ENCODE assay signal across 14 mouse cellular contexts in the genomic region with DNA sequence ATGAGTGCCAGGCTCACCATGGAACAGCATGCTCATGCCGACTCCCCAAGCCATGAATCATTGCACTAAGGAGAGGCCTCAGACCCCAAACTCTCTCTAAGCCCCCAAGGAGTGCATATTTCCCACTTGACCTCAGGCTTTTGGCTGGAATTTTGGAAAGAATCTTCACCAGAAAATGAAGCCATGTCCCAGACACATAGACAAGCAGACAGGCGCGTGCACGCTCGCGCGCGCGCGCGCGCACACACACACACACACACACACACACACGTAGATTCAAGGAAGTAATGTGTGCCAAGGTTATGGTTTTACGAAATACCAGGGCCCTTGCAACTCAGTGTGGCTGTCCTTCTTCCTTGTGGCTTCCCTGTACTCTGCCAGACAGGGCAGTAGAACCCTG. TPM values are rescaled to one million over a fixed set of nuclear protein-coding genes. Genes with fewer than 3 reads are reported as not detected.
DNase-seq lines count a peak whose midpoint lies in the region; ATAC-seq and TF ChIP-seq lines count a peak whose summit lies in the region.
"Had no signal": no experiment of that assay in that cellular context is flagged by ENCODE, and none has a peak within 500 bp of the region (broad histone marks: within the 10 kb centered on the region; RNA-seq: fewer than 3 reads in every experiment).

No protein-coding gene starts in this region.

- 95% methylated on average over 14 of the region's 14 CpGs for WGBS in heart, embryonic 10.5 days
- 96% methylated on average over 14 of the region's 14 CpGs for WGBS in midbrain, embryonic 11.5 days
- 96% methylated on average over 14 of the region's 14 CpGs for WGBS in midbrain, postnatal 0 days
- 76% methylated on average over 14 of the region's 14 CpGs for WGBS in intestine, embryonic 15.5 days
- 81% methylated on average over 14 of the region's 14 CpGs for WGBS in stomach, embryonic 16.5 days

- H3K4me1 ChIP-seq in heart, embryonic 10.5 days: peaks cover 31% of the 10 kb centered on the region
- H3K4me1 ChIP-seq in midbrain, embryonic 11.5 days (ENCODE audit: control insufficient read depth, insufficient read depth, low read length): no peaks in the 10 kb centered on the region
- H3K4me1 ChIP-seq in midbrain, postnatal 0 days (ENCODE audit: insufficient read depth, low read length): no peaks in the 10 kb centered on the region
- peaks cover 42% of the 10 kb centered on the region for H3K4me1 ChIP-seq in intestine, embryonic 15.5 days (replicated peaks)
- H3K4me1 ChIP-seq in stomach, embryonic 16.5 days (ENCODE audit: control insufficient read depth, insufficient read depth, low read length): peaks cover 53% of the 10 kb centered on the region

- H3K9me3 ChIP-seq in heart, embryonic 10.5 days: no peaks in the 10 kb centered on the region
- H3K9me3 ChIP-seq in midbrain, embryonic 11.5 days (ENCODE audit: control insufficient read depth, low read length): no peaks in the 10 kb centered on the region
- H3K9me3 ChIP-seq in midbrain, postnatal 0 days (ENCODE audit: low read length): no peaks in the 10 kb centered on the region
- H3K9me3 ChIP-seq in intestine, embryonic 15.5 days: no peaks in the 10 kb centered on the region
- no peaks in the 10 kb centered on the region for H3K9me3 ChIP-seq in stomach, embryonic 16.5 days (replicated peaks; ENCODE audit: control insufficient read depth, low read length)

- no peak overlapping the region for H3K27ac ChIP-seq in heart, embryonic 10.5 days
- H3K27ac ChIP-seq in midbrain, embryonic 11.5 days (ENCODE audit: low read depth, low read length): no peak overlapping the region
- H3K27ac ChIP-seq in midbrain, postnatal 0 days (ENCODE audit: low read depth, low read length): no peak overlapping the region
- peak overlapping the region; percentile 60 for H3K27ac ChIP-seq in intestine, embryonic 15.5 days
- peak overlapping the region; percentile 81 for H3K27ac ChIP-seq in stomach, embryonic 16.5 days (ENCODE audit: low read length)
- no peak overlapping the region for H3K27ac ChIP-seq in layer of hippocampus, adult 2 months

- TF ChIP-seq CTCF in midbrain, postnatal 0 days (IDR thresholded peaks at IDR 0.05): no peak
- no peak for TF ChIP-seq CTCF in layer of hippocampus, adult 2 months (conservative IDR thresholded peaks at IDR 0.05)

- H3K9ac ChIP-seq in midbrain, embryonic 11.5 days (ENCODE audit: low read length): no peak overlapping the region
- H3K9ac ChIP-seq in midbrain, postnatal 0 days (replicated peaks; ENCODE audit: low read length, poor library complexity, severe bottlenecking): no peak overlapping the region
- no peak overlapping the region for H3K9ac ChIP-seq in intestine, embryonic 15.5 days
- no peak overlapping the region for H3K9ac ChIP-seq in stomach, embryonic 16.5 days (ENCODE audit: low read length)

- peak; percentile 45 to 50 for DNase-seq in heart, adult 18-20 months
- DNase-seq in heart, embryonic 10.5 days (ENCODE audit: low spot score): no peak
- DNase-seq in midbrain, embryonic 11.5 days (ENCODE audit: low spot score, missing footprints): peak; percentile 28
- no peak for DNase-seq in midbrain, postnatal 0 days (ENCODE audit: low spot score)
- DNase-seq in layer of hippocampus, adult 2 months (ENCODE audit: low spot score in 2 of 2): no peak
- DNase-seq in cerebellum, adult 8-10 months: no peak
- DNase-seq: cerebellum, adult 11 months; left cerebral cortex, postnatal 4 days; midbrain, embryonic 14.5 days; right cerebral cortex, adult 18-20 months; thymus, postnatal 25 days had no signal

- peaks cover 12% of the 10 kb centered on the region for H3K27me3 ChIP-seq in heart, embryonic 10.5 days (ENCODE audit: insufficient read depth, poor library complexity, severe bottlenecking)
- no peaks in the 10 kb centered on the region for H3K27me3 ChIP-seq in midbrain, embryonic 11.5 days (ENCODE audit: control insufficient read depth, insufficient read depth, low read length)
- peaks cover 8% of the 10 kb centered on the region; the same call in 1 of the 2 replicates for H3K27me3 ChIP-seq in midbrain, postnatal 0 days (ENCODE audit: insufficient read depth, low read length)
- H3K27me3 ChIP-seq in intestine, embryonic 15.5 days (replicated peaks): no peaks in the 10 kb centered on the region
- no peaks in the 10 kb centered on the region for H3K27me3 ChIP-seq in stomach, embryonic 16.5 days (ENCODE audit: control insufficient read depth, insufficient read depth, low read length)
- H3K27me3 ChIP-seq: CH12.LX had no signal

- ATAC-seq in midbrain, embryonic 11.5 days (ENCODE audit: low FRiP score): no peak
- ATAC-seq in midbrain, postnatal 0 days (ENCODE audit: low FRiP score): no peak
- no peak for ATAC-seq in intestine, embryonic 15.5 days
- ATAC-seq in stomach, embryonic 16.5 days (ENCODE audit: insufficient read depth, low FRiP score): no peak

- no peak overlapping the region for H3K4me2 ChIP-seq in midbrain, embryonic 11.5 days
- H3K4me2 ChIP-seq in midbrain, postnatal 0 days (ENCODE audit: low read depth, low read length, poor library complexity, severe bottlenecking): no peak overlapping the region
- no peak overlapping the region for H3K4me2 ChIP-seq in intestine, embryonic 15.5 days (replicated peaks)
- no peak overlapping the region for H3K4me2 ChIP-seq in stomach, embryonic 16.5 days (ENCODE audit: low read depth, low read length)

- no peak overlapping the region for H3K4me3 ChIP-seq in heart, embryonic 10.5 days
- H3K4me3 ChIP-seq in midbrain, embryonic 11.5 days (ENCODE audit: low read depth, low read length): no peak overlapping the region
- no peak overlapping the region for H3K4me3 ChIP-seq in midbrain, postnatal 0 days (ENCODE audit: low read depth, low read length)
- H3K4me3 ChIP-seq in intestine, embryonic 15.5 days (replicated peaks): no peak overlapping the region
- H3K4me3 ChIP-seq in stomach, embryonic 16.5 days (replicated peaks; ENCODE audit: low read length): no peak overlapping the region
- no peak overlapping the region for H3K4me3 ChIP-seq in layer of hippocampus, adult 2 months

- H3K36me3 ChIP-seq in heart, embryonic 10.5 days: peaks cover 35% of the 10 kb centered on the region
- no peaks in the 10 kb centered on the region; the same call in 1 of the 2 replicates for H3K36me3 ChIP-seq in midbrain, embryonic 11.5 days (ENCODE audit: control insufficient read depth, insufficient read depth, low read length)
- H3K36me3 ChIP-seq in midbrain, postnatal 0 days (ENCODE audit: insufficient read depth, low read length): peaks cover 25% of the 10 kb centered on the region
- peaks cover 13% of the 10 kb centered on the region; the same call in 1 of the 2 replicates for H3K36me3 ChIP-seq in intestine, embryonic 15.5 days
- H3K36me3 ChIP-seq in stomach, embryonic 16.5 days (ENCODE audit: control insufficient read depth, insufficient read depth, low read length): peaks cover 5% of the 10 kb centered on the region; the same call in 1 of the 2 replicates

RNA-seq across cellular contexts. Expression of gene Hic1, which starts 10.9 kb away (rescaled TPM):
- total RNA-seq in heart, adult 18-20 months (2021): 10 to 100 TPM in 1 of 2 experiments, 1 to 10 TPM in 1; 6.6 to 11.5 TPM
- polyA plus RNA-seq in heart, embryonic 10.5 days (2016; fragmentation: Nextera tagmentation; extraction: Ambion mirVana): 1.9 and 2.1 TPM in 2 replicates
- polyA plus RNA-seq in midbrain, embryonic 11.5 days (2014; fragmentation: Nextera tagmentation; extraction: Ambion mirVana): 0.34 and 0.57 TPM in 2 replicates
- 7.1 and 8.0 TPM in 2 replicates for total RNA-seq in midbrain, postnatal 0 days (2014; rRNA removed)
- 1.4 and 1.5 TPM in 2 replicates for polyA plus RNA-seq in midbrain, postnatal 0 days (2015; fragmentation: Nextera tagmentation; extraction: Ambion mirVana)
- polyA plus RNA-seq in intestine, embryonic 15.5 days (2015; fragmentation: Nextera tagmentation; extraction: Ambion mirVana): 20.3 and 22.0 TPM in 2 replicates
- 5.1 and 5.9 TPM in 2 replicates for polyA plus RNA-seq in stomach, embryonic 16.5 days (2015; fragmentation: Nextera tagmentation; extraction: Ambion mirVana)
- 1 to 10 TPM; 3.8 to 3.9 TPM for total RNA-seq in layer of hippocampus, adult 2 months (2021)

RNA-seq across cellular contexts. Expression of gene Ovca2, which starts 20.2 kb away (rescaled TPM):
- total RNA-seq in heart, adult 18-20 months (2021): 1 to 10 TPM; 5.5 to 7.0 TPM
- polyA plus RNA-seq in heart, embryonic 10.5 days (2016; fragmentation: Nextera tagmentation; extraction: Ambion mirVana): 24.0 and 29.0 TPM in 2 replicates
- polyA plus RNA-seq in midbrain, embryonic 11.5 days (2014; fragmentation: Nextera tagmentation; extraction: Ambion mirVana): 28.5 and 29.8 TPM in 2 replicates
- total RNA-seq in midbrain, postnatal 0 days (2014; rRNA removed): 14.2 and 26.0 TPM in 2 replicates
- 10.4 and 12.7 TPM in 2 replicates for polyA plus RNA-seq in midbrain, postnatal 0 days (2015; fragmentation: Nextera tagmentation; extraction: Ambion mirVana)
- 21.3 and 21.4 TPM in 2 replicates for polyA plus RNA-seq in intestine, embryonic 15.5 days (2015; fragmentation: Nextera tagmentation; extraction: Ambion mirVana)
- 19.4 and 23.2 TPM in 2 replicates for polyA plus RNA-seq in stomach, embryonic 16.5 days (2015; fragmentation: Nextera tagmentation; extraction: Ambion mirVana)
- 10 to 100 TPM; 19.3 to 22.4 TPM for total RNA-seq in layer of hippocampus, adult 2 months (2021)

RNA-seq across cellular contexts. Expression of gene Dph1, which starts 32.6 kb away (rescaled TPM):
- 1 to 10 TPM; 8.7 to 9.8 TPM for total RNA-seq in heart, adult 18-20 months (2021)
- polyA plus RNA-seq in heart, embryonic 10.5 days (2016; fragmentation: Nextera tagmentation; extraction: Ambion mirVana): 26.8 and 28.0 TPM in 2 replicates
- 15.3 and 17.3 TPM in 2 replicates for polyA plus RNA-seq in midbrain, embryonic 11.5 days (2014; fragmentation: Nextera tagmentation; extraction: Ambion mirVana)
- 17.4 and 19.9 TPM in 2 replicates for total RNA-seq in midbrain, postnatal 0 days (2014; rRNA removed)
- polyA plus RNA-seq in midbrain, postnatal 0 days (2015; fragmentation: Nextera tagmentation; extraction: Ambion mirVana): 10.8 and 12.1 TPM in 2 replicates
- polyA plus RNA-seq in intestine, embryonic 15.5 days (2015; fragmentation: Nextera tagmentation; extraction: Ambion mirVana): 23.4 and 23.8 TPM in 2 replicates
- polyA plus RNA-seq in stomach, embryonic 16.5 days (2015; fragmentation: Nextera tagmentation; extraction: Ambion mirVana): 20.6 and 20.7 TPM in 2 replicates
- 10 to 100 TPM; 30.7 to 31.4 TPM for total RNA-seq in layer of hippocampus, adult 2 months (2021)

RNA-seq across cellular contexts. Expression of gene Rtn4rl1, which starts 35.2 kb away (rescaled TPM):
- total RNA-seq in heart, adult 18-20 months (2021): 1 to 10 TPM; 5.7 TPM
- polyA plus RNA-seq in heart, embryonic 10.5 days (2016; fragmentation: Nextera tagmentation; extraction: Ambion mirVana): 9.7 and 16.6 TPM in 2 replicates
- polyA plus RNA-seq in midbrain, embryonic 11.5 days (2014; fragmentation: Nextera tagmentation; extraction: Ambion mirVana): 4.6 TPM in 2 replicates
- 15.4 and 18.5 TPM in 2 replicates for total RNA-seq in midbrain, postnatal 0 days (2014; rRNA removed)
- polyA plus RNA-seq in midbrain, postnatal 0 days (2015; fragmentation: Nextera tagmentation; extraction: Ambion mirVana): 16.2 and 17.5 TPM in 2 replicates
- polyA plus RNA-seq in intestine, embryonic 15.5 days (2015; fragmentation: Nextera tagmentation; extraction: Ambion mirVana): 1.7 and 1.8 TPM in 2 replicates
- polyA plus RNA-seq in stomach, embryonic 16.5 days (2015; fragmentation: Nextera tagmentation; extraction: Ambion mirVana): 1.3 and 1.4 TPM in 2 replicates
- total RNA-seq in layer of hippocampus, adult 2 months (2021): 100 to 1,000 TPM; 104 to 110 TPM

Comparison
In these comparisons a context has a peak if more than half of its experiments do, and no peak if none do; other contexts are left out.
1. DNase-seq: peak in heart, adult 18-20 months (2 of 2) and midbrain, embryonic 11.5 days (single experiment); none in heart, embryonic 10.5 days (single experiment), midbrain, postnatal 0 days (single experiment), layer of hippocampus, adult 2 months (0 of 2) and cerebellum, adult 8-10 months (single experiment).
2. H3K27ac ChIP-seq: peak in intestine, embryonic 15.5 days (single experiment) and stomach, embryonic 16.5 days (single experiment); none in heart, embryonic 10.5 days (single experiment), midbrain, embryonic 11.5 days (single experiment), midbrain, postnatal 0 days (single experiment) and layer of hippocampus, adult 2 months (single experiment).